Mouse (Mus musculus): Measurements from ENCODE around the gene Fsd1.
"Not testable (repeated sequence)": the region's sequence is repeated elsewhere in the genome, so short reads cannot be mapped to it uniquely, and the experiment has no call there.

Gene Fsd1

GRCm38 (mm10) chr17:55986030-55986961, at the start of gene Fsd1:
Fsd1 (plus strand) TSS chr17:55986509.
- DNase-seq, result peak; percentile 86 to 90

GRCm38 (mm10) chr17:55944387-55944865, 41.9 kb upstream of the Fsd1 start:
- DNase-seq, result not testable (repeated sequence)

DNA sequence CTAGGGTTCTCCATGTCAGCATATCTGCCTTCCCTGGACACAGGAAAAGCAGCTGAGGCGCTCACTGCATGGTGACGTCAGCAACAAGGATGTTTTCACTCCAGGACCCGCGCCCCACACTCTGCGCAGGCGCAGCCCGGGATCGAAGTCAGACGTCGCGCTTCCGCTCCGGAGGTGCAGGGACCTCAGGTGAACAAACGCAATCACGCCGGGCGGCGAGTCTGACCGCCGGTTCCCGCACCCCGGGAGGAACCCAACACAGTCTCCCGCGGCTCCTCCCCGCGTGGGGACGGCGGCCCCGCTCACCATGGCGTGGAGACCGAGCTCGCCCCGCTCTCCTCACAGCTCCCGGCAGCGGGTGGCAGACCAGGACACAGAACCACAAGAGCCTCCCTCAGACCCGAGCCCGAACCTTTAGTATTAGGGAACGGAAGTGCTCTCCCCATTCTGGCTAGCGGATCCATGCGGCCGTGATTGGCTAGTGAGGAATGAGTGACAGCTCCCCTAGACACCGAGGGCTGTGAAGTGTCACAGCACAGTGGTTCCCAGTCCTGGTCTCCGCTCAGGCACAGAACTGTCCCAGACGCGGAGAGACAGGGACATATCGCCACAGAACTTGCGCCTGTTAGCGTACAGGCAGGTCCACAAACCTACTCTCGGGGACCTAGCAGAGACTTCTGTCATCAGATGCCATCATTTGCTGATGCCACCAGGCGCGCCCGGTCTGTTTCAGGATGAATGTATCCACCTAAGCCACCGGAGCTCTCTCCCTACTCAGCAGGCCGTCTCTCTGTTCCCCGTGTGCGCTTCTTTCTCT, 41.2 kb upstream of the Fsd1 start:
- DNase-seq, result peak; percentile 93 to 99

GRCm38 (mm10) chr17:55945696-55946095, 40.6 kb upstream of the Fsd1 start:
- peak; percentile 22 to 39 for DNase-seq

DNA sequence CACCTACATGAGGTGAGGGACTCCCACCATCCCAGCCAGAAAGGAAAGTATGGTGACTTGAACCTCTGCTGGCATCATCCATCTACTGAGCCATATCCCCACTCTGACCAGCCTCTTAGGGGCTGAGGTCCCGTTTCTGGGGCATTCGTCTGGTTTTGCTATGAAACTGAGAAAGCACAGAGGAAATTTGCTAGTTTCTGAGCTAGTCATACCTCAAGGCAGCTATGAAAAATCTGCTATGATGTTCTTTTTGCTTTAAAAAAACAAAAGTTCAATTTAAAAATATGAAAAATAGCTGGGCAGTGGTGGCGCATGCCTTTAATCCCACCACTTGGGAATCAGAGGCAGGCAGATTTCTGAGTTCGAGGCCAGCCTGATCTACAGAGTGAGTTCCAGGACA, 37.7 kb upstream of the Fsd1 start:
- DNase-seq, result no peak

- no peak for DNase-seq
Measured at GRCm38 (mm10) chr17:55949400-55949799, 36.9 kb upstream of the Fsd1 start, which contains the start of gene Zfp119b. Zfp119b (minus strand) TSS chr17:55949500.

- DNase-seq, result no peak
Measured at GRCm38 (mm10) chr17:55950601-55951000, 35.7 kb upstream of the Fsd1 start.

- DNase-seq, result no peak
Measured at GRCm38 (mm10) chr17:55952041-55952440, 34.3 kb upstream of the Fsd1 start.

- no peak for DNase-seq
Measured at GRCm38 (mm10) chr17:55952447-55953027, 33.8 kb upstream of the Fsd1 start, which contains the start of gene Ebi3. Ebi3 (plus strand) TSS chr17:55952640.

GRCm38 (mm10) chr17:55953751-55954150, 32.6 kb upstream of the Fsd1 start:
- peak in 1 of 2 experiments; percentile 9 for DNase-seq

DNA sequence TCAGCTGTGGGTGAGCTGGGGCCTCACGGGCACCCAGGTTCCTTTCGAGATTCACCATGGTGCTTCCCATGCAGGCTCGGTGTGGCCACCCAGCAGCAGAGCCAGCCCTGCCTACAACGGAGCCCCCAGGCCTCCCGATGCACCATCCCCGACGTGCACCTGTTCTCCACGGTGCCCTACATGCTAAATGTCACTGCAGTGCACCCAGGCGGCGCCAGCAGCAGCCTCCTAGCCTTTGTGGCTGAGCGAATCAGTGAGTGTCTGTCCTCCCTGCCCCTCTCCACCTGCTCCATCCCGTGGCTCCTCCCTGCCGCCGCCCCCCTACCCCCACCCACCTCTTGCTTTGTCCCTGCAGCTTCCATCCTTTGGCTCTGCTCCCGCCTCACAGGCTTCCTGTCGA, 32.1 kb upstream of the Fsd1 start:
- peak in 1 of 2 experiments; percentile 9 for DNase-seq

GRCm38 (mm10) chr17:55956129-55956528, 30.2 kb upstream of the Fsd1 start:
- peak; percentile 88 to 92 for DNase-seq

- peak in 1 of 2 experiments; percentile 31 for DNase-seq
Measured at GRCm38 (mm10) chr17:55956591-55956990, 29.7 kb upstream of the Fsd1 start.

GRCm38 (mm10) chr17:55957168-55957567, 29.1 kb upstream of the Fsd1 start:
- peak; percentile 80 to 87 for DNase-seq

DNA sequence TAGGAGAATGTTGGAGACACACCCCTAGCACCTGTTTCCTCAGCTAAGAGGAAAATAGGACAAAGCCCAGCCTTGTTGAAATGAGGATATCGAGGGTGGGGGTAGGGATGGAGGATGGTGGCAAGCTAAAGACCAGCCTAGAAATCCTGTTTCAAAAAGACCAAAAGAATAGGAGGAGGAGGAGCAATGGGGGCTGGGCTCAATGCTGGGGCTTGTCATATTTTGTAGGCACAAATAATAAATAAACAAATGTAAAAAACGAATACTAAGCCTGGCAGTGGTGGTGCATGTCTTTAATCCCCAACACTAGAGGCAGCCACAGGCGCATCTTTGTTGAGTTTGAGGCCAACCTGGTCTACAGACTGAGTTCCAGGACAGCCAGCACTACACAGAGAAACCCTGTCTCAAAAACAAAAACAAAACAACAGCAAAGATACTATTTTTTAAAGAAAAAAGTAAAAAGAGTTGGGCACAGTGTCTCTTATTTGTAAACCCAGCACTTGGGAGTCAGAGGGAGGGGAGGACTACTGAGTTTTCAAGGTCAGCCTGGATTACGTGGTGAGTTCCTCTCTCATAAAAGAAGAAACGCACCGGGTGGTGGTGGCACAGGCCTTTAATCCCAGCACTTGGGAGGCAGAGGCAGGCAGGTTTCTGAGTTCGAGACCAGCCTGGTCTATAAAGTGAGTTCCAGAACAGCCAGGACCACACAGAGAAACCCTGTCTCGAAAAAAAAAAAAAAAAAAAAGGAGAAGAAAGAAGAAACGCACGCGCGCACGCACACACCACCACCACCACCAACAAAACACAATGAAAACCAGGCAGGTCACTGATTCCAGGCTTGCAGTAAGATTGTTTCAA, 28.4 kb upstream of the Fsd1 start:
- peak; percentile 20 to 29 for DNase-seq

DNA sequence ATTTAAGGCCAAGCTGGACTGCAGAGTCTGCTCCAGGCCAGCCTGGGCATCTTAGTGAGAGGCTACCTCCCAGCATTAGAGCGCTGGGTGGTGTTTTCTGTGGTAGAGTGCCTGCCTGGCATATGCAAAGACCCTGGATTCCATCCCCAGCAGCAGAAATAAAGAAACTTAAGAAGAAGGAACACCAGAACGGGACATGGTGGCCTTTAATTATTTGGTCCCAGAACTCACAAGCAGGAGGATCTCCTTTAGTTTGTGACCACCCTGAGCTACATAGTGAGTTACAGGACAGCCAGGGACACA, 27.8 kb upstream of the Fsd1 start:
- no peak for DNase-seq

DNA sequence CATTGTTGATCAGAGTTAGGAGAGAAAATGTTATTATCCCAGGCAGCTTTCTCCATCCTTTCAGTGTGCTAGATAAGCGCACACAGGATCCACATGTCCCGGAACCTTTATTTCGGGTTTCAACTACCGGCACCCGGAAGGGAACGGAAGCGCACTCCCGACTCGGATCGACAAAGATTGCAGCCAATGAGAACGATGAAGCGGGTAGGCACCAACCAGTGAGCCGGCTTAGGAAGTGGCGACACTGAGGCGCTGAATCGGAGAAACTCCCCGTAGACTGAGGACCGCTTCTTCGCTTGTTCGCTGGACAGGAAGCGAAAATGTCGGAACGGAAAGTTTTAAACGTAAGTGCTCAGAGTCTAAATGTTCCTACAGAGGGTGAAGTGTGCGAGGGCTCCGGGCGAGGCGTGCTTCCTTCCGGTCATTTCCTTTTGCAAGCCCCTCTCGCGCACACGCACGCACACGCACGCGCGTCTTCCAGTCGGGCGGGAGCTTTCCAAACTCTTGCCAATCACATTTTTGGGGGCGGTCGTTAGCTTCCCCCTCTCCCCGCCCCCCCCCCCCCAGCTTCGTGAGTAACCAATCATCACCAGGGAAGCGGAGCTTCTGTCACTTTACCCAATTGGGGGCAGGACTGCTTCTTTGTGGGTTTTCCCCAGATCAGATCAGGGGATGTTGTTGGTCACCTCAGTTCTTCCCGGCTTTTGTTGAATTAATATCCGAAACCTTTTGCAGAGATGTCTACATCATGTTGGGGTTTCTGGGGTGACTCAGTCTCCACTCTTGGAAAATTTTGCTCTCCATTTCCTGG, 27.2 kb upstream of the Fsd1 start, which contains the start of gene Yju2:
Gene Yju2, plus strand, starts transcription at position 182 of the 811 bp plus-strand sequence.
- DNase-seq, result peak; percentile 91 to 93

- DNase-seq, result peak in 1 of 2 experiments; percentile 23
Measured at GRCm38 (mm10) chr17:55959946-55960740, 26.2 kb upstream of the Fsd1 start.

GRCm38 (mm10) chr17:55960791-55961190, 25.5 kb upstream of the Fsd1 start:
- DNase-seq, result peak in 1 of 2 experiments; percentile 29

DNA sequence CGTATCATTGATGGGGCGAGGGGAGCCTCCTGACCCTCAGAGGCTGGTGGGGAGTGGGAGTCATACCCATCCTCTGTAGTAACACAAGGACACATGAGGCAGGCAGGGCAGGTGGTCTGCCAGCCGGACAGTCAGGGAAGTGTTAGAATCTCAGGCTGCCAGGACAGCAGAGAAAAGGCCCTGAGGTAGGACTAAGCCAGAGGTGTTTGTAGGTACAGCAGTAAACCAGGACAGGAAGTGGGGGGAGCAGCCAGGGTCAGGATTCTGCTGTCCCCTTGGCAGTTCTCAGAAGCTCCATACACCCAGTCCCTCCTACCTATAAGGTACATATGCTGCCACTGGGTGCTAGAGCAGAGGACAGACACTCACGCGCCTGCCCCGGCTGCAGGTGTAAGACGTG, 24.7 kb upstream of the Fsd1 start:
- no peak for DNase-seq

All from cerebellum, adult 18-20 months (tissue).